Mouse (Mus musculus) megakaryocyte, adult 5-6 weeks (primary cell): ENCODE measurements around the gene Obsl1. TPM values are rescaled to one million over a fixed set of nuclear protein-coding genes. Genes with fewer than 3 reads are reported as not detected.
A peak's percentile ranks its signal among the peaks of the same experiment; 100 is the strongest.

Source experiments
- ATAC-seq: 2 replicates; pipeline ENCODE4 v1.8.0; 2016; ENCODE audit warnings: mild to moderate bottlenecking, inconsistent platforms; ENCODE audit not compliant: poor library complexity, severe bottlenecking
- total RNA-seq, 2 experiments: library from RNA; stranded (forward) in 1 of 2; stranded (reverse) in 1 of 2; fragments of 153-499, 151-499 nt in 1 of 2; fragments of 221-1000, 200-1000 nt in 1 of 2; gene quantifications; 2 replicates each; pipeline versions ENCODE4 v1.2.3 to v1.2.4; 2015 to 2017

Gene Obsl1
- total RNA-seq (2015), result not detected in 2 replicates
- not detected in 2 replicates for total RNA-seq (2017)

DNA sequence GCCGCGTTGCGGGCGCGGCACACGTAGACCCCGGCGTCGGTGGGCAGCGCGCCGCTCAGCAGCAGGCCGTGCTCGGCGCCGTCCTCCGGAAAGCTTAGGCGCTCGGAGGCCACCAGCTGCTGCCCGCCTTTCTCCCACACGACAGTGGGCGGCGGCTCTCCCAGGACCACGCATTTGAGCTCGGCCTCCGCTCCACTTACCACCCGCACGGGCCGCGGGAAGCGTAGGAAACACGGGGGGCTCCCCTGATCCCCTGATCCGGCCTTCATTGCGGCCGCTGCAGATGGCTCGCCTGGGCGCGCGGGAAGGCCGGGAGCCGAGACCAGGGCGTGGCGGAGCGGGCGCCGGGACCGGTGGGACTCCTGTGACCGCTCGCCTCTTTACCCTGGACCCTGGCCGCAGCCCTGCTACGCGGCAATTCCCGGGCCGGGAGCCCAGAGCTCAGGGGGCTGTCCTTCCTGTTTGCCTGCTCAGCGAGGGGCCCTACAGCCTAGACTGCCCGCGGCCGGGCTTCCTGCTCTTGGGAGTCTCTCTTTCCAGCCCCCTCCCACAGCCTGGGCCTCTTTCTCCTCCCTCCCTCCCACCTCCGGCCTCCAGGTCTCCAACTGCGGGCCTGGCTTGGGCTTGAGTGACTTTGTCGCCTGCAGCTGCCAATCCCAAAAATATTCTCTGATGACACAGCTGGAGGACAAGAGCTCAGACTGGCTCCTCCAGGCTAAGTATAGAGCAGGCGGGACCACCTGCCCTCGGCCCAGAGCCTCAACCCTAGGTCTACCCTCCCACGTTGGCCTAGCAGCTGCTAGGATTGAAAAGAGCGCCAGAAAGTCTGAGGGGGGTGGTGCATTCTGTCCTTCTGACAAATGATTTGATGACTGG is at the start of gene Obsl1:
TSS of gene Obsl1 (minus strand) at position 497 of the 876 bp plus-strand sequence.
- no peak for ATAC-seq

DNA sequence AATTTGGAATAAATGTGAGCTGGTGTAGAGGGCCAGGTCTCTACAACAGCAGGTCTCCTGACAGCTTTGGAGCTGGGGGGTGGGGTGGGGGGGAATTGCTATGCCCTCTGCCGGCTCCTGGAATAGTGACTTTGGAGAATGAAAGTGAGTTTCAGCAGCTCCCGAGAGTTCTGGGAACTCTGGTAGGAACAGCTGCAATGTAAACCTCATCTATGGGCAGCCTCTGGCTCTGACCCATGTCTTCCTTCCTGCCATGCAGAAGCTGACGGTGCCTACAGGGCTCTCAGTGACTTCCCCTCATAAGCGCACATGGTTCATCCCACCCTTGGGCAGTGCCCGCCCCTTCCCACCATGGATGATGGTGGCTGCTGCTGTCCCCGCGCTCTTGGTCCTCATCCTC is 49.4 kb upstream of the Obsl1 start:
- ATAC-seq, result no peak

DNA sequence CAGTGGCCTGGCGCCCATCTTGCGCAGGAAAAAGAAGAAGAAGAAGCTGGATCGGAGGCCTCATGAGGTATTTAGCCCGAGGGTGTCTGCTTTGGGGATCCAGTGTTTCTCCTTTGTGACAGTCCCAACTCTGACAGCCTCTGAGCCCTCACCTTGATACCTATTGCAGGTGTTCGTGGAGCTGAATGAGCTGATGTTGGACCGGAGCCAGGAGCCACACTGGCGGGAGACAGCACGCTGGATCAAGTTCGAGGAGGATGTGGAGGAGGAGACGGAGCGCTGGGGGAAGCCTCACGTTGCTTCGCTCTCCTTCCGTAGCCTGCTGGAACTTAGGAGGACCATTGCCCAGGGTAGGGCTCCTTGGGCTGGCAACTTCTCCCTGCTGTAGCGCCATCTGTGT is 44.3 kb upstream of the Obsl1 start:
- ATAC-seq, result no peak

DNA sequence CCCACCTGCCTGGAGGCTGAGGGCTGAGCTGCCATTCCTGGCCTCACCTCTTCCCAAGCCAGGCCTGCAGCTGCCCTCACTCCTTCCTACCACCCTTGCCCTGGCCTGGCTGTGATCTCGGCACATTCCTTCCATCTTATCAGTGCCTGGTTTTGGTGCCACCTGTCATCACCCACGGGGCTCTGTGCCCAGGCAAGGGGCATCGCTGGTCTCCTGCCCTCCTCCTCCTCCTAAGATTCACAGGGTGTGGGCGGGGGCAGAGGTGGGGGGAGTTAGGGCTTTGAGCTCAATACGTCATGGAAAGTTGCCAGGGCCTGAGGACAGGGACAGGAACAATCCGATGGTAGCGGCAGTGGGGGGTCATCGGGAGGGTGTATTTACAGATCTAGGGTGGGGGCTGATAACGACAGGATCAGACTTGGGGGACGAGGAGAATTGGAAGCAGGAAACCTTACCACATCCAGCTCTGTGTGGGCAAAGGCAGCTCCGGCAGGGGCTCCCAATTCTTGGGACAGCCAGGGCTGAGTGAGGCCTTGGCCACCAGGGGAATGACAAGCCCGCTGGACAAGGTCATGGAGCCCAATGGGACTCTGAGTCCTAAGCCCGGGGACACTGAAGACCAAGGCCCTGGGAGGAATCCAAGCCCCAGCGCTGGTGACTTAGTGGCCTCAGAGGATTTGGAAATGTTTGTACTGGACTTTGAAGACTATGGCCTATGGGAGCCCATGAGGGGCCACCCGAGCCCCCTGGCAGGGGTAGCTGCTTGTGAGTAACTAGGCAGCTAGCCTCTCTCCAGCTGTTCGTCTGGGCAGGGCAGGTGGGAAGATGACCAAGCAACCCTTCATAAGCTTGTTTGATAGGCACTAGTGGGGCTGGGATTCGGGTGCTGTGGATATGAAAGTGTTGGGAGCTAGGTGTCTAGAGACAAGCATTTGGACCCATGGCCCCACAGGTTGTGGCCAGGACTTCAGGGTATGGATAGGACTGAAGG is 43.3 kb upstream of the Obsl1 start:
- no peak for ATAC-seq

DNA sequence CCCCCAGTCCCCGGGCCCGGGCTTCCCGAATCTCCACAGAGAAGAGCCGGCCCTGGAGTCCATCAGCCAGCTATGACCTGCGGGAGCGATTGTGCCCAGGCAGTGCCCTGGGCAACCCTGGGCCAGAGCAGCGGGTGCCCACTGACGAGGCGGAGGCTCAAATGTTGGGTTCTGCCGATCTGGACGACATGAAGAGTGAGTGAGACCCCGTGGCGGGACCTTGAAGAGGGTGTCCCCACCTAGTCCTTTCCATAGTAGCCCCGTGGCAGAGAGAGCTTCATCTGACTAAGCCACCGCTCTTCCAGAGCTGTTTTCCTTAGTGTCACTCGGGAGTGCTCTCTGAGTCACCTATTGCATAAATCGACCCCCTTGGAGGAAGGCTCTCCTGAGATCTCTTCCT is 42.6 kb upstream of the Obsl1 start:
- ATAC-seq, result no peak

DNA sequence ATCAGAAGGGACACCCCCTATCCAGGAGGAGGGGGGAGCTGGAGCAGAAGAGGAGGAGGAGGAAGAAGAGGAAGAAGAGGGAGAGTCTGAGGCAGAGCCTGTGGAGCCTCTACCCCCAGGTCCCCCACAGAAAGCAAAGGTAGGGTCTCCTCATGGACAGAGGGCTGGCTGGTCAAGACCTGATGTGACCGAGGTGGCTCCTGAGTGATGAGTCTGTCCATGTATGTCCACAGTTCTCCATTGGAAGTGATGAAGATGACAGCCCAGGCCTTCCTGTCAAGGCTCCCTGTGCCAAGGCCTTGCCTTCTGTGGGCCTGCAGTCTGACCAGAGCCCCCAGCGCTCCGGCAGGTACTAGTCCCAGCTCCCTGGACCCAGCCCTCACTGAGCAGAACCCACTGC is 41.8 kb upstream of the Obsl1 start:
- ATAC-seq, result no peak

- no peak for ATAC-seq
Observed at GRCm38 (mm10) chr1:75547351-75547750, 41.1 kb upstream of the Obsl1 start.

DNA sequence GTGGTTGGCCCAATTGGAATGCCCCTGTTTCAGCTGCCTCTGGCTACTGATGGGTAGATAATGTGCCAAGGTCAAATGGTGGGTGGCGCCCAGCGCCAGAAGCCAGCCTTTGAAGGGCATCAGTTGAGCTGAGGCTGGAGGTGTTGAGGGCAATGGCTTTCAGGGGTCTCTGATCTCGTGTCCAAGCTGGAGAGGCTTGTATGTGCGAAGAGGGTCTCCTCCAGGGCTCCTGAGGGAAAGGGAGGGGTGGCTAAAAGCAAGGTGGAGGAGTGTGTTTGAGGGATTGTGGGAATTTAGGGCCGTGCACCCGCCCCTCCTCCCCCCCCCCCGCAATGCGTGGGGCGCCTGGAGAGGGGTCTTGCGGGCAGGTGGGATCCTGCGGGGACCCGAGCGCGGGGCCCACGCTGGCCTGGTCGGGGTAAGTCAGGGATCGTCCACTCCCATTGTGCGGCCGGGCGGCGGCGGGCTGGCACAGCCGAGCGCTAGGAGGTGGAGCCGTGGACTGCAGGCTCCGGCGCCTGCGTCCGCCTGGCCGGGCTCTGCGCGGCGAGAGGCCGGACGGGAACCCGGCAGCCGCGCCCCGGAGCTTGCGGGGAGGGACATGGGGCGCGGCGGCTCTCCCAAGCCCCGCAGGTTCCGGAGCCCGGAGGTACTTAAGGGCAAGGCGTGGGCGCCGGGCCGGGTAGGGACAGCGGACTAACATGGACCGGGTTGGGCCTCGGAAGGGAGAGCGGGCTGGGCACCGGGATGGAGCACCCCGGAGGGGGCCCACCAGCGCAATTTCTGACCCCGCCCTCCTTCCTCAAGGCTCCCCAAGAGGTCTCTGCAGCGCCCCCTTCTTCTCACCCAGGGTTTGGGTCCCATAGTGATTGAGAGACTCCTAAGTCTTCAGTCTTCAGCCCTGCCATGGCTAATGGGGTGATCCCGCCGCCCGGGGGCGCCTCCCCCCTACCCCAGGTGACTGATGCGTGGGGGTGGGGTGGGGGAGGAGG is 40.0 kb upstream of the Obsl1 start, which contains the start of gene Slc4a3:
TSS of gene Slc4a3 (plus strand) at position 302 of the 992 bp plus-strand sequence.
- no peak for ATAC-seq

DNA sequence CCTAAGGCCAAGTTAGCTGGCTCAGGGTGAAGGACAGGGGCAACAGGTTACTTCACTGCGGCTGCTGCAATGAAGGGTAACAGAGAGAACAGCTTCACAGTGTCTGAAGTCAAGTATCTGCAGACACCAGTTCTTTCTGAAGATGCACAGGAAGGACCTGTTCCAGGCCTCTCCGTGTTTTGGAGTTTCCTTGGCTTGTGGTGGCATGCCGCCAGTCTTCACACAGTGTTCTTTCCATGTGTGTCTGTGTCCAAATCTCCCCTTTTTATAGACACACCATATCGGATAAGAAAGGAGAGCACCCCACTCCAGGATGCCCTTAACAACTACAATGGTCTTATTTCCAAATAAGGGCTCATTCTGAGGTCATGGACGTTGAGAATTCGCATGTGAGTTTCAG is 38.1 kb upstream of the Obsl1 start:
- ATAC-seq, result no peak

- no peak for ATAC-seq
Observed at GRCm38 (mm10) chr1:75541496-75541895, 35.2 kb upstream of the Obsl1 start.

GRCm38 (mm10) chr1:75538597-75539190 is 32.4 kb upstream of the Obsl1 start:
- no peak for ATAC-seq

DNA sequence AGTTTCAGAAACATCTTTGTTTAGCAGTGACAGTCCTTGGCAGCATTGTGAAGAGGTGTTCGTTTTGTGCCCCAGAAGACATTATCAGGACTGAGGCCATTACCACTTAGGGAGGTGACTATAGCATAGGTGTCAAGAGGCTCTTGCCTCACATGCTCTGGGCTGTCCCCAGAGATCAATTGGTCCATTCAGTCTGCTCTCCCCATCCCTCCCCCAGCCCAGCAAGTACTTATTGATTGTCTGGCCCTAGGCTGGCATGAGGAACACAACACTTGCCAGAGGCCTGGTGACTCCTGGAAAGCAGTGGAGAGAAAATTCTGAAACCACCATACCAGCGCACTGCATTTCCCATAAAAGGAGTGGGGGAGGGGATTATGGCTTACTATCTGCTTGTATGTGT is 31.3 kb upstream of the Obsl1 start:
- ATAC-seq, result no peak

- no peak for ATAC-seq
Observed at GRCm38 (mm10) chr1:75533325-75534252, 27.3 kb upstream of the Obsl1 start.

DNA sequence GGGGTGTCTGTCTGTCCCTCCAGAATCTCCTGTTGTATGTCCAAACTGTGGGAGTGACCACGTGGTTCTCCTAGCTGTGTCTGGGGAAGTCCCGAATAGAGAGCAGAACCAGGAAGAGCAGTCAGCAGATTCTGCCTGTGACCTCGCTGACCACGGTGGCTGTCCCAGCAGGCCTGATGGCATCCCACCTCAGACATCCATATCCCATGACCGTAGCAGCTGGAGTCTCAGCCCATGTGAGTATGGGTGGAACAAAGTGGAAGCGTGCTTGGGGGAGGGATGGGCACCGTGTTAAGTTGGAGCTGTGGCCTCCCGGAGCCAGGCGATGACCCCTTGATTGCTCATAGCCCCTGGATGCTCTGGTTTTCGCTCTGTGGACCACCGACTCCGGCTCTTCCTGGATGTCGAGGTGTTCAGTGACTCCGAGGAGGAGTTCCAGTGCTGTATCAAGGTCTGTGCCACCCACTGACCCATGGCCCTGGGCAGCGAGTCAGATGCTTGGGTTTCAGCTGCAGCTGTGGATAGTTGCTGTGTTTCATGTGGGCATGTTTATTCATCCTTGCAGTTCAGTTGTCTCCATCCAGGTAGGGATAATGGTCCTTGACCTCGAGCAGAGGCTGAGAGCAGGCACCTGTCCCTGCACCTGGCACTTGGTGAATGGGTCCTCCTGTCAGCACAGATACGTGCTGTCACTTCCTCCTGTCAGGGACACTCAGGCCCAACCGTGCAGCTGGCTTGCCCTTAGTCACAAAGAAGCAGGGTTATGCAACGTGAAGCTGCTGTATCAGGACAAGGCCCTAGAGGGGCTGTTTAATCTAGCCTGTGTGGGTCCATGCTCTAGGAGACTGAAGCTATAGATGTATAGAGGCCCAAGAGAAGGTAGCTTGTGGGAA is 26.3 kb upstream of the Obsl1 start:
- no peak for ATAC-seq

DNA sequence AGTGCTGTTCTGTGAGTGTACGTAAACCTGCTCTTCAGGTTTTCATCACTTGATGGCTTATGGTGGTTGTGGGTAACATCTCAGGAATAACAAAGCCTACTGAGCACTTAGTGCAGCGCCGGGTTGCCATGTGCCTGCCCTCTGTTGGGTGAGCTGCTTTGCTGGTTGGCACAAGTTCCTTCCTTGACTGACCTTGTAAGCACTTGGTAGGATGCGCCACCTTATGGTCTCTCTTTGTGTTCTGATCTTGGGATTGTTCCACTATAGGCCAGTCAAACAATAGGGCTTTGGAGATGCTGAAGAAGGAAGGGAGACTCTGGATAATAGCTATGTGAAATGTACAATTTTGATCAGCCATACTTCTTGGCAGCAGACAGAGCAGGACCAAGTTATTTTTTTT is 24.3 kb upstream of the Obsl1 start:
- no peak for ATAC-seq

- no peak for ATAC-seq
Observed at GRCm38 (mm10) chr1:75524679-75525078, 18.4 kb upstream of the Obsl1 start.

DNA sequence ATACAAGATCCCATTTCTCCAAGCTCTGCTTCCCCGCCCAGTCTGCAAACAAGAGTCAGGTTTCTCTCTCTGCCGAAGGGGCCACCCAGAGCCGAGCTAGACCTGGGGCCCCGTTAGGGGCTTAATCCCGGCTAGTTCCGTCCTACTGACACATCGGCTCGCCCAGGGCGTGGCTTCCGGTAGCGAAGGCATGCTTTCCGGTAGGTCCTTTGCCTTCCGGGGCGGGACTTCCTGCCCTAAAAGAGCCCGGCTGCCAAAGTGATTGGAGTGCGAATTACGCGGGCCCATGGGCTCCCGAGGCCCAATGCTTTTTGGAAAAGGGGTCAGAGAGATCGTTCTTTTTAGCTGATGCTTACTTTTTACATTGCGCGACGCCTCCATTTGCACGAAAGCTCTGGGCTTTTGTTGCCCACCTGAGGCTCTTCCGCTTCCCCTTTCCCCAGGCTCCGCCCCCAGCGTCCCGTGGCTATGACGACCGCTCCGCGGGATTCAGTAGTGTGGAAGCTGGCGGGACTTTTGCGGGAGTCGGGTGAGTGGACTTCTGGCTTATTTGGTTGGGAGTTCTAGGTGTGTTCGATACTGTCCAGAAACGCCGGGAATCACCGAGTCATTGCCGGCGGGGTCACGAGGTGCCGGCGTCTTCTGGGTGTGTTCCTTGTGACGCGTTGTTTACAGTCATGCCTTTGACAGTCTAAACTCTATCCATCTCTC is 15.2 kb upstream of the Obsl1 start, which contains the start of gene Stk11ip:
TSS of gene Stk11ip (plus strand) at position 209 of the 711 bp plus-strand sequence.
- ATAC-seq, result peak; percentile 96
